Mouse (Mus musculus) E14TG2a.4 (cell line): ENCODE results near the gene Pitpnm3.

ENCODE experiments used
- H3K27me3 ChIP-seq: 2 replicates; pipeline ENCODE4 v1.6.1; 2014; ENCODE audit warnings: low read length, control low read depth; ENCODE audit not compliant: insufficient read depth
- H3K36me3 ChIP-seq: 2 replicates; pipeline ENCODE4 v1.6.1; 2014; ENCODE audit warnings: low read length, control low read depth; ENCODE audit not compliant: insufficient read depth
- H3K4me1 ChIP-seq: replicated peaks from 2 replicates; pipeline ENCODE4 v1.6.1; 2014; ENCODE audit warnings: low read depth, low read length, control low read depth
- H3K4me3 ChIP-seq: replicated peaks from 2 replicates; pipeline ENCODE4 v1.5.1; 2014; ENCODE audit warnings: mild to moderate bottlenecking, low read length
- H3K9me3 ChIP-seq: 2 replicates; pipeline ENCODE4 v1.6.1; 2014; ENCODE audit warnings: low read length, control low read depth
- CTCF ChIP-seq: conservative IDR thresholded peaks from 2 replicates; pipeline ENCODE4 v1.5.1; 2014; ENCODE audit warnings: low read length
- NANOG ChIP-seq: IDR thresholded peaks from 2 replicates; pipeline ENCODE4 v1.6.1; 2014; ENCODE audit warnings: borderline replicate concordance, low read length, mixed read lengths
- POU5F1 ChIP-seq: IDR thresholded peaks from 2 replicates; pipeline ENCODE4 v1.6.1; 2014; ENCODE audit warnings: low read length, borderline replicate concordance

Gene Pitpnm3

DNA sequence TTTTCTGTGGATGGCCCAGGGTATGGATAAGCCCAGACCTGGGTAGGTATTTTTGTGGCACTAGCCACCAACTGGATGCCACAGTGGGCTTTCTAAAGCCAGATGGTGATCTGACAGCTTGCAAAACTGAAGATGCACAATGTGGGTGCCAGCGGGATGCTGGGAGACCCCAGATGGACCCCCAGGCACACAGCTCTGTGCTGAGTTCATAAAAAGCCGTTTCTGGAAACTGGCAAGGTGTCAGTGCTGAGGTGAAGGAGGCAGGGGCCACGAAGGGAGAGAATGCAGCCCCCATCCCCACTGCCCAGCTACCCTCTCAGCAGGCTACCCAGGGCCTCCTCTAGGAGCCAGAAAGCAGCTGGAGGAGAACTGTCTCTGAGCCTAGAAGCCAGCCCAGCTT lies 78.4 kb downstream of the Pitpnm3 start:
- no peak for TF ChIP-seq POU5F1
- no peak for TF ChIP-seq NANOG
- TF ChIP-seq CTCF: no peak
- Histone ChIP-seq H3K9me3 (no peaks in the 10 kb centered on the region), H3K4me3 (no peak overlapping the region), H3K4me1 (peaks cover 4% of the 10 kb centered on the region), H3K36me3 (no peaks in the 10 kb centered on the region), H3K27me3 (peaks cover 47% of the 10 kb centered on the region)

DNA sequence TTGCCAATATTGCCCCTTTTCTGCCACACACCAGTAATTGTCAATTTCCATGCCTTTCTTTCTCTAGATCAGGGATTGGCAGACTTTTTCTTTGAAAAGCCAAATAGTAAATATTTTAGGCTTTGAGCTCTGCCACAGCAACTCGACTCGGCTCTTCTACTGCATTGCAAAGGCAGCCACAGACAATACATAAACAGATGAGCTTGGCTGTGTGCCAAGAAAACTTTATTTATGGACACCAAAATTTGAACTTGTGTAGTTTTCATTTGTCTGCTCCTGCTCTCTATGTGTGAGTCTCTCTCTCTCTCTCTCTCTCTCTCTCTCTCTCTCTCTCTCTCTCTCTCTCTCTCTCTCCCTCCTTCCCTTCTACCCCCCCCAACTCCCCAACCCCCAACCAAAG lies 80.4 kb downstream of the Pitpnm3 start:
- no peak for TF ChIP-seq POU5F1
- no peak for TF ChIP-seq NANOG
- TF ChIP-seq CTCF: no peak
- no peak overlapping the region for H3K4me3 ChIP-seq
- no peaks in the 10 kb centered on the region for H3K9me3 ChIP-seq
- peaks cover 22% of the 10 kb centered on the region for H3K4me1 ChIP-seq
- H3K36me3 ChIP-seq: no peaks in the 10 kb centered on the region
- H3K27me3 ChIP-seq: peaks cover 64% of the 10 kb centered on the region

DNA sequence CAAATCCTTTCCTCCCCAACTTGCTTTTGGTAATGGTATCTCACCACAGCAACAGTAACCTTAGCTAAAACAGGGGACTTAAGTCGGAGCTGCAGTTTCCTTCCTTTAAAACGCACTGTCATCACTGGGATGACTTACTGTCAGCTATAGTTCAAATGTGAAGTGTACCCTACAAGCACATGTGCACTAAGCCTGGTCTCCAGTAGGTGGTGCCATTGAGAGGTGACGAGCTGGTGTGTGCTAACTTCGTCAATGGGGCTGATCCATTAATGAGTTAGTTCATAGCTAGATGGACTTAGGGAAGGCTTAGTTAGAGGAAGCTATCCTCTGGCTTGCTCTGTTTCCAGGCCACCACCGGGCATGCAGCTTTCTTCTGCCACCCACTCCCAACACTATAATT lies 82.9 kb downstream of the Pitpnm3 start:
- Histone ChIP-seq H3K9me3 (no peaks in the 10 kb centered on the region), H3K36me3 (peaks cover 5% of the 10 kb centered on the region; the same call in 1 of the 2 replicates), H3K4me3 (no peak overlapping the region), H3K4me1 (peaks cover 48% of the 10 kb centered on the region), H3K27me3 (peaks cover 69% of the 10 kb centered on the region)
- TF ChIP-seq POU5F1 (no peak), CTCF (peak; percentile 82), NANOG (no peak)

DNA sequence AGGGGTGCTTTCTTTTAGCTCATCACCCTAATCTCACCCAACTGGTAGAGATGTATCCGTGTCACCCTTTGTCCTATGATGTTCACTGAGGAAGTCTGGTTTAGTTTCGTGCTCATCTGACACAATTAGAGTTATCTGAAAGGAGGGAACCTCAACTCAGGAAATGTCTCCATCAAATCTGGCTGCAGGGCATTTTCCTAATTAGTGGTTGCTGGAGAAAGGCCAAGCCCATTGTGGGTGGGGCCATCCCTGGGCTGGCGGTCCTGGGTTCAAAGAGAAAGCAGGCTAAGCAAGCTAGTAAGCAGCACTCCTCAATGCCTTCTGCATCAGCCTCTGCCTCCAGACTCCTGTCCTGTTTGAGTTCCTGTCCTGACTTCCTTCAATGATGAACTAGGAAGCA lies 83.4 kb downstream of the Pitpnm3 start:
- H3K27me3 ChIP-seq: peaks cover 65% of the 10 kb centered on the region
- H3K4me1 ChIP-seq: peaks cover 49% of the 10 kb centered on the region
- H3K36me3 ChIP-seq: peaks cover 9% of the 10 kb centered on the region; the same call in 1 of the 2 replicates
- no peaks in the 10 kb centered on the region for H3K9me3 ChIP-seq
- TF ChIP-seq POU5F1 (no peak), NANOG (no peak), CTCF (no peak)
- H3K4me3 ChIP-seq: no peak overlapping the region

DNA sequence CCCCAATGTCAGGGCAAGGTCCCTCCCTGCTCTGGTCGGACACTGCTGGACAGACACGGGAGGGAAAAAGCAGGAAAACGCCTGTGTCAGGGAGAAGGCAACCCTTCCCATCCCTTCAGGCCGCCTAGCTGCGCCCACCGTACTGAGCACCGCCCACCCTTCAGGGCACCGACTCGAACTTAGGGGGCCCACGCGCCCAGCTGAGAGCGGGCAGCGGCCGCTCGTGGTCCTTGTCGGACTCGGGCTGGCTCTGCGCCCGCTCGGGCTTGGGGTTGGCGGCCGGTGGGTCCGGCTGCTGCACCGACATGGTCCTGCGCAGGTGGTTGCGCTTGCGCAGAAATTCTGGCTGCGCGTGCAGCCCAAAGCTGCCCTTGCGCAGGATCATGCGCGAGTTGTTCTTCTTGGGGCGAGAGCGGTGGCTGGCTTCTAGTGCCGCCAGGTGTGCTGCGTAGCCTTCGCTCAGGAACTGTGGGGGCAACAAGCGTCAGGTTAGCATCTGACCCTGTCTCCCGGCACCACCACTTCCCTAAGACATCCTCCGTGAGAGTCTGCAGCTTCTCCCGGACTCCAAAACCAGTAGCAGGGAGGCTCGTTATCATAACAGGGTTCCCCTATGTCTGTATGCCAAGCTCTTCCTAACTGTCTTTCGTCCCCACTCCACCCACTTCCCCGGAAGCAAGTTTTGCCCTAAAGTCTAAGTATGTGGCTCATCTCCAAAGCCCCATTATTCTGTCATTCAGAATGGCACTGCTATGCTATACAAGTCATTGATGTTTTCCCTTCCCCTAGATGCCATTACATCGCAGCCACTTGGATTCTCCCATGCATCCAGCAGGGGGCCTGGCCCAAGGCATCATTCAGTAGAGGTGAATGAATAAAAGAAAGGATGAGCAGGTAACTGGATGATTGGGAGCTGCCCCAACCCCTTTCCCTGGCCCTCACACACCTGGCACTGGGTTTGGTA lies 84.4 kb downstream of the Pitpnm3 start:
- Histone ChIP-seq H3K36me3 (peaks cover 19% of the 10 kb centered on the region), H3K9me3 (no peaks in the 10 kb centered on the region), H3K4me3 (peak overlapping the region; percentile 84), H3K4me1 (peaks cover 49% of the 10 kb centered on the region), H3K27me3 (peaks cover 59% of the 10 kb centered on the region)
- no peak for TF ChIP-seq NANOG
- peak; percentile 34 for TF ChIP-seq CTCF
- TF ChIP-seq POU5F1: no peak

DNA sequence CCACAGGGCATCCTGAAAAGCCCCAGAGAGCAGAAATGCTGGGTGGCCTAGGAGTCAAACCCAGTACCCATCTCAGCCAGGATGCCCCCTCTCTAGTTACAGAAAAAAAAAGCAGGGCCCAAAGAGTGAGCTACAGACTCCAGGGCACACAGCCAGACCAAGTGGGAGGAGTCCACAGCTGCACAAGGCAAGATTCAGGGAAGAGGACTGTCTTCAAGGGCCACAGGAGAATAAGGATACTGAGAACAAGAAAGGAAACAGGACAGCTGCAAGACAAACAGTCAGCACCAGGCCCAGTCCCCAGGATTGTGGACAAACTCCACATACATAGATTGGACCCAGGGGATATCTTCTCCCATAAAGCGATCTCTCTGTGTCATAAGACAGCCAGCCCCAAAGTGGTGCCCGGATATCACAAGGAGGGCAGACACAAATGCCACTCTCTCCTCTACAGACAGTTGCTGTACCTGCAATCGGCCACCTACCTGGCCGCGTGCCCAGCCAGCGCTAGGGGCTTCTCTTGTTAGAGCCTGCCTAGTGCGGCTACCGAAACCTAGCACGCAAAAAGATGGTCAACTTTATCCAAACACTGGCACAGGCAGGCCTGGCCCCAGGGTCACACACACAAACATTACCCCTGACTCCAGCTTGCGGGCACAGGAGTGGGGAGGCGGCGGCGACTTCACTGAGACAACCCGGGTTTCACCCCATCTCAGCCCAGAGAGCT lies 85.2 kb downstream of the Pitpnm3 start:
- TF ChIP-seq NANOG: no peak
- TF ChIP-seq CTCF: no peak
- no peak for TF ChIP-seq POU5F1
- peak overlapping the region; percentile 84 for H3K4me3 ChIP-seq
- H3K9me3 ChIP-seq: no peaks in the 10 kb centered on the region
- H3K36me3 ChIP-seq: peaks cover 28% of the 10 kb centered on the region
- H3K27me3 ChIP-seq: peaks cover 54% of the 10 kb centered on the region
- H3K4me1 ChIP-seq: peaks cover 49% of the 10 kb centered on the region

DNA sequence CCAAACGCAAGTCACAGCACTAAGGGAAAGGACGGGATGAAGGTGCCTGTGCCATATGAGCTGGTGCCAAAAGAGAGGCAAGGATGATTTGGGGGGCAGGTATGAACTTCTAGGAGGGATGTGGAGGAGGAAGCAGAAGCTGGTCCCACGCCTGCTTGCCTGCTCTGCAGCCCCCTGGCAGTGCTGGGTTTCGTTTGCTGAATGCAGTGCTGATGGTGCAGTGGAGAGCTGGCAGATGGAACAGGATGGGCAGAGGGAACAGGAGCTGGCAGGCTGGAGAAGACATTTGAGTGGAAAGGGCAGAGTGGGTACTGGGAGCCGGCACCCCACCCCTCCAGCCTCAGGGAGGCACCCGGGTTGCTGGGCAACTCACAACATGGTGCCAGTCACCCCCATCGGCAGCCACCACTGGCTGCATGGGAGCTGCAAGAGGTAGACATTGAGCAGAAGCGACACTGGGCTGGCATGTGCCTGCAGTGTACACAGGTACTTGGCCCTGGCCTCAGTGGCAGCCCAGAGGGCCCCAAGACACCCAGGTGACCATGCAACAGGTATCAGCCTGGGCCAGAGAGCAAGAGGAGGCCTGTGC lies 86.3 kb downstream of the Pitpnm3 start:
- no peak overlapping the region for H3K4me3 ChIP-seq
- peaks cover 39% of the 10 kb centered on the region for H3K36me3 ChIP-seq
- no peaks in the 10 kb centered on the region for H3K9me3 ChIP-seq
- H3K27me3 ChIP-seq: peaks cover 50% of the 10 kb centered on the region
- TF ChIP-seq NANOG (no peak), CTCF (no peak), POU5F1 (no peak)
- peaks cover 49% of the 10 kb centered on the region for H3K4me1 ChIP-seq

DNA sequence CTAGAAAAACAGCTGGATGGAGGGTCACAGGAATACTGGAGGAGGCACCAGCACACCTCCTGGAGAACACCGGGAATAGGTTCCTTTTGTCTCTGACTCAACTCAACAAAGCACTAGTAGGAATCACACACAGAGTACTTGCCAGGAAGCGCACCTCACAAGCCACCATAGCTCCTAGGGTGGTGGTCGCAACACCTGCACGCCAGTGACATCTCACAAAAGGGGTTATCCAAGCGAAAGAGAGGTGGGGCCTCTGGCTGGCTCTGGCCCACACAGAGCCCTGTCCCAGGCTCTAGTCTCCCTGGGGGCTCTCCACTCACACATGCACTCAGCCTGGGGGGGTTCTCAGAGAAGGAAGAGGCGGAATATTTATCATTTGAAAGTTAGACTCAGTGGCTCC lies 86.8 kb downstream of the Pitpnm3 start:
- Histone ChIP-seq H3K9me3 (no peaks in the 10 kb centered on the region), H3K36me3 (peaks cover 44% of the 10 kb centered on the region)

More for the DNA sequence above, 86.8 kb downstream of the Pitpnm3 start:
- no peak overlapping the region for H3K4me3 ChIP-seq
- H3K27me3 ChIP-seq: peaks cover 44% of the 10 kb centered on the region
- TF ChIP-seq CTCF (no peak), POU5F1 (no peak), NANOG (no peak)
- peaks cover 49% of the 10 kb centered on the region for H3K4me1 ChIP-seq
